Mouse (Mus musculus) heart, adult 2 months (tissue): ENCODE results near the gene Arhgap24. TPM values are rescaled to one million over a fixed set of nuclear protein-coding genes. Genes with fewer than 3 reads are reported as not detected.

ENCODE experiments used
- DNase-seq, 2 experiments: peaks; one replicate each; pipeline ENCODE4 v3.0.0; 2021
- H3K27ac ChIP-seq: fragments of 200-600 bp; 2 replicates; pipeline ENCODE4 v1.8.1; 2022
- H3K27me3 ChIP-seq: fragments of 200-500 bp; 2 replicates; pipeline ENCODE4 v1.6.1; 2012; ENCODE audit warnings: mild to moderate bottlenecking, low read length, inconsistent platforms, mixed read lengths; ENCODE audit not compliant: control insufficient read depth, insufficient read depth
- H3K36me3 ChIP-seq: fragments of 200-500 bp; 2 replicates; pipeline ENCODE4 v1.6.1; 2012; ENCODE audit warnings: low read length, inconsistent platforms; ENCODE audit not compliant: control insufficient read depth, insufficient read depth
- H3K4me1 ChIP-seq: fragments of 200-500 bp; 2 replicates; pipeline ENCODE4 v1.6.1; 2011; ENCODE audit warnings: low read length; ENCODE audit not compliant: control insufficient read depth, insufficient read depth
- H3K4me3 ChIP-seq: fragments of 200-600 bp; 2 replicates; pipeline ENCODE4 v1.8.1; 2022
- H3K79me2 ChIP-seq: fragments of 200-500 bp; replicated peaks from 2 replicates; pipeline ENCODE4 v1.6.1; 2012; ENCODE audit warnings: mild to moderate bottlenecking, inconsistent platforms, low read length, moderate library complexity, mixed read lengths; ENCODE audit not compliant: control insufficient read depth, insufficient read depth
- H3K9ac ChIP-seq: fragments of 200-500 bp; 2 replicates; pipeline ENCODE4 v1.6.1; 2012; ENCODE audit warnings: low read depth, mild to moderate bottlenecking, control low read depth, inconsistent platforms, low read length, mixed read lengths
- CTCF ChIP-seq: fragments of 200-600 bp; IDR thresholded peaks from 2 replicates; pipeline ENCODE4 v1.8.1; 2022; ENCODE audit warnings: antibody characterized with exemption, mild to moderate bottlenecking, moderate library complexity
- EP300 ChIP-seq: fragments of 200-500 bp; IDR thresholded peaks from 2 replicates; pipeline ENCODE4 v1.6.1; 2011; ENCODE audit warnings: low read depth, low read length, control low read depth; ENCODE audit not compliant: insufficient read depth
- POLR2A ChIP-seq: fragments of 200-500 bp; IDR thresholded peaks from 2 replicates; pipeline ENCODE4 v1.6.1; 2011; ENCODE audit warnings: mild to moderate bottlenecking, low read depth, low read length, control low read depth; ENCODE audit not compliant: insufficient read depth
- WGBS: fragments of 180-500 bp; shearing (Covaris S2); methylation state at CpG from one replicate; pipeline ENCODE4 v1.1.7; 2018; 5-methylcytosine and 5-hydroxymethylcytosine counted together
- intact Hi-C: fragments of 180-260 bp; cut with DNase I; formaldehyde crosslinking; loops from one replicate; pipeline ENCODE4 v1.15.1; 2025
- polyA plus RNA-seq: library from polyadenylated mRNA; depleted of rRNA; stranded (reverse); fragments of >200 nt; gene quantifications from 2 replicates; pipeline ENCODE4 v1.2.3, GENCODE M21; 2012
- total RNA-seq, 2 experiments: library from RNA; stranded (reverse); gene quantifications; 2 replicates each; pipeline ENCODE4 v1.2.3; 2021

The Arhgap24 gene
- total and polyA plus RNA-seq, 3 experiments, result 11.9 to 24.6 (median 15.2) TPM

DNA sequence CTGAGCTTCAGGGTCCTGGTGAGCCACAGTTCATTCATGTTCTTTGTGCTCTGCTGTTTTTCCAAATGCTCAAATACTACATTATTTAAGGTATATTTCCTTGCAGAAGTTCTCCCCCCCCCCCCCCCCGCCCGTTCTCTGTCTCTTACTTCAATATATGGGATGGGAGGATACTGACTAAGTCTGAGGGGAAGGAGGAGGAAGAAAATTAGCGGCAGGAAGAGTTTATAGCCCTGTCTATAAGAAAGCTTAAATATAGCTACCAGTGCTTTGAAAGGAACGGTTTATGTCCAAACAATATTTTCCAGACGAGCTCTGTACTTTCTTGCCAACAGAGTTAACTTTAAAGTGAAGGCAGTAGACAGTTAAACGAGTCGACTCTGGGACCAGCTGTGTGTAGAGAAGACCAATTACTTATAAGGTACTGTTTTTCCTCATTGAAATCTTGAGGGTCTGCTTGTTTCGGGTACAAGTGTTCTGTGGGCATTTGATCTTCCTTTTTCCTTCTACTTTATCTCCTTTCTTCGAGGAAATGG is 243.7 kb downstream of the Arhgap24 start:
- Histone ChIP-seq H3K27me3 (no peaks in the 10 kb centered on the region), H3K79me2 (no peaks in the 10 kb centered on the region), H3K9ac (no peak overlapping the region), H3K4me1 (peaks cover 4% of the 10 kb centered on the region), H3K27ac (peak overlapping the region; percentile 51), H3K4me3 (peak overlapping the region; percentile 27; the same call in 1 of the 2 replicates), H3K36me3 (no peaks in the 10 kb centered on the region)
- DNase-seq, result no peak
- intact Hi-C loops, result no loop called here
- WGBS, result 23% methylated on average over 9 of the region's 9 CpGs
- no peak for TF ChIP-seq EP300
- TF ChIP-seq POLR2A, result no peak
- no peak for TF ChIP-seq CTCF

DNA sequence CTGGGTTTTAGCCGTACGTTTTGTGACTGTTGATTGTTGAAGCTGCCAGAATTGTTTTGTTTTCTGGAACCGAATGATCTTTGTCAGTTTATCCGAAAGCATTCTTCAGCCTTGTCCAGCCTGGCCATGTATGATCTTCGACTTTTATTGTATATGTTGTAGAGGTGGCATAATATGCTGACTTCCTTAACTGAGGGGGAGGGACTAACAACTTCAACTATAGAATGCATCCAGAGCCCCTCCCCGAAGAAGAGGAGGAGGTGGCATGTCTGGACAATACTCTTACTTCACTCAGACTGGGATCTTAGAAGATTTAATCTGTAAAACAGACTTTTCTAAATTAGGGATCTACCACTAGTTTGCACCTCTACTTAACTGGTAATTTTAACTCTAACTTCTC is 244.2 kb downstream of the Arhgap24 start:
- Histone ChIP-seq H3K27ac (peak overlapping the region; percentile 51), H3K4me3 (peak overlapping the region; percentile 27; the same call in 1 of the 2 replicates), H3K27me3 (no peaks in the 10 kb centered on the region), H3K79me2 (no peaks in the 10 kb centered on the region), H3K4me1 (peaks cover 5% of the 10 kb centered on the region), H3K36me3 (no peaks in the 10 kb centered on the region), H3K9ac (no peak overlapping the region; the same call in 1 of the 2 replicates)
- DNase-seq, result no peak
- intact Hi-C loops, result no loop called here
- TF ChIP-seq POLR2A (no peak), CTCF (no peak), EP300 (no peak)
- 35% methylated on average over 6 of the region's 6 CpGs for WGBS

DNA sequence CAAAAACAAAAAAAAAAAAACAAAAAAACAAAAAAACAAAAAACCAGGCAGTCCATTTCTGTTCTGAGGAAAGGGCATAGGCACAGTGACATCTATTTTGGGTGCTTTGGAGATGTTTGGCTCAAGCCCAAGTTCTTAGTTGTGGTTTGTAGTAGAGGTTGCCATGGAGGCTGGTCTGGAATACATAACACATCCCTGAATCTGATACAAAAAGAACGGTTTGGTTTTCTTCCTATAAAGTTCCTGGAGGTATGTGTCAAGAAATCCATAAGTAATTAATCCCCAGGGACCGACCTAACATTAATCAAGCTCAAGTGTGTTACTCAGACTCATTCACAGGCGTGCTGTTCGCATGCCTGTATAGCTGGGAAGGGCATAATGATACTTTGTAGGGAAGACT is 245.8 kb downstream of the Arhgap24 start:
- no peak overlapping the region for H3K4me3 ChIP-seq
- intact Hi-C loops, result no loop called here
- WGBS, result 59% methylated on average over 4 of the region's 4 CpGs
- H3K27ac ChIP-seq, result peak overlapping the region; percentile 36; the same call in 1 of the 2 replicates
- H3K27me3 ChIP-seq, result no peaks in the 10 kb centered on the region
- no peaks in the 10 kb centered on the region for H3K79me2 ChIP-seq
- DNase-seq, result no peak
- H3K4me1 ChIP-seq, result peaks cover 5% of the 10 kb centered on the region
- TF ChIP-seq EP300, result no peak
- no peak for TF ChIP-seq CTCF
- no peak for TF ChIP-seq POLR2A
- H3K36me3 ChIP-seq, result no peaks in the 10 kb centered on the region
- no peak overlapping the region for H3K9ac ChIP-seq

DNA sequence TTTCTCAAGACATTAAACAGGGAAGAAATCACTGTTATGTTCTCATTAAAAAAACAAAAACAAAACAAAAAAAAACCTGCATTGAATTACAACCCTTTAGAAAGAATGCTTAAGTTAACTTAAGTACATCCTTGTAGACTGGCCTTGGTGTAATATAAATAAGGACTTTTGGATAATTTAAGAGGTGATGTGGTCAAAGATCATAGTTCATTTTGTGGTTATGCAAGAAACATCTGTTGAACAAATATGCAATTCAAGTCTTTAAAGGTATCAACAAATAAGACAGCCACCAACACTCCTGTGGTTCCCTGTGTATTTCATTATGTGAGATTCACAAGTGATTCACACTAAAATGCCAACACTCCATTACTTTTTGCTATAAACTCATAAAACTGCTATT is 247.3 kb downstream of the Arhgap24 start:
- TF ChIP-seq EP300 (no peak), POLR2A (no peak), CTCF (no peak)

DNA sequence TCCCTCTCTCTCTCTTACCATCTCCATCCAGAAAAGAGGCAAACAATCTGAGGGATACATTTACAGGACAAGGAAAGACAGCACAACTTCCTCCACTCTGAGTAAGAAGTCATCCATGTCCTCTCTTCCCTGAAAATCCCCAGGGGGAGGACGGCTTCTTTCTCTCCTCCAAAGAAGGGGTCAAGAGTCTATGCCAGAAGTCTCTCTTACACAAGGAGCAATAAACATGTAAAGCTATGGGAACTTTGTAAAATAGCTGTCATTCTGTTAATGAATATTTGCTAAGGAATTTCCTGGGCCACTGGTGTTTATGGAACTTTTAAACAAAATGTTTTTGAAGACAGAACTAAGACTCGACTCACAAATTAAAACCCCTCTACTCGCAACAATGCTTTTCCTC is 248.3 kb downstream of the Arhgap24 start:
- intact Hi-C loops, result no loop called here
- H3K79me2 ChIP-seq, result no peaks in the 10 kb centered on the region
- no peak for DNase-seq
- WGBS, result 67% methylated on average over 3 of the region's 3 CpGs
- peaks cover 5% of the 10 kb centered on the region for H3K4me1 ChIP-seq
- TF ChIP-seq POLR2A (no peak), CTCF (no peak), EP300 (no peak)
- H3K27me3 ChIP-seq, result no peaks in the 10 kb centered on the region
- H3K36me3 ChIP-seq, result no peaks in the 10 kb centered on the region
- H3K9ac ChIP-seq, result no peak overlapping the region
- H3K4me3 ChIP-seq, result no peak overlapping the region
- H3K27ac ChIP-seq, result no peak overlapping the region

More for the DNA sequence above, 247.3 kb downstream of the Arhgap24 start:
- H3K4me3 ChIP-seq, result no peak overlapping the region
- peaks cover 5% of the 10 kb centered on the region for H3K4me1 ChIP-seq
- H3K36me3 ChIP-seq, result no peaks in the 10 kb centered on the region
- DNase-seq, result no peak
- H3K9ac ChIP-seq, result no peak overlapping the region
- H3K79me2 ChIP-seq, result no peaks in the 10 kb centered on the region
- no peaks in the 10 kb centered on the region for H3K27me3 ChIP-seq
- intact Hi-C loops, result no loop called here
- H3K27ac ChIP-seq, result no peak overlapping the region; the same call in 1 of the 2 replicates

DNA sequence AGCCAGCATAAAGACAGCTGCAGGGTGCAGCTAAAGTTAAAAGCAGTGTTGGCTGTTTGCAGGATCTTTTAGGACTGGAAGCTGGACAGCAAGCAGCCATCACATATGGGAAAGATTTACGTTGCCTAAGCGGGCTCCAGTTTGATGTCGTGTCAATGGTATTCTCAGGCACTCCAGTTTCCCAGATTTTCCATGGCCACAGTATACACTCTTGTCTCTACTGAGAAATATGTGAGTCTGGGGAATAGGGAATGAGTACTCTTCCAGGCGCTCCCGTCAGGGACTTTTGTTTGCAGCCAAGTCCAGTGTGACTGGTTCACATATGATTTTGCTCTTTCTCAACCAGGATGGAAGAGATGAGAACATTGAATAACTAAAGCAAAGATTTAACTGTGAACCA is 254.9 kb downstream of the Arhgap24 start:
- Histone ChIP-seq H3K9ac (no peak overlapping the region), H3K27ac (peak overlapping the region; percentile 15), H3K36me3 (no peaks in the 10 kb centered on the region), H3K4me1 (no peaks in the 10 kb centered on the region), H3K4me3 (no peak overlapping the region), H3K27me3 (no peaks in the 10 kb centered on the region), H3K79me2 (no peaks in the 10 kb centered on the region)
- no peak for DNase-seq
- WGBS, result 70% methylated on average over 5 of the region's 5 CpGs
- TF ChIP-seq POLR2A (no peak), CTCF (no peak), EP300 (no peak)
- intact Hi-C loops, result no loop called here
